Mouse (Mus musculus) small intestine, adult 2 months (tissue): ENCODE results near the gene Phactr2. TPM values are rescaled to one million over a fixed set of nuclear protein-coding genes. Genes with fewer than 3 reads are reported as not detected.

Experiments
- H3K27ac ChIP-seq: fragments of 200-500 bp; 2 replicates; pipeline ENCODE4 v1.5.1; 2012; ENCODE audit warnings: low read depth, low read length, control low read depth, inconsistent platforms; ENCODE audit not compliant: insufficient read depth
- H3K27me3 ChIP-seq: fragments of 200-500 bp; 2 replicates; pipeline ENCODE4 v1.6.1; 2012; ENCODE audit warnings: mild to moderate bottlenecking, moderate library complexity, low read length, inconsistent platforms; ENCODE audit not compliant: control insufficient read depth, insufficient read depth
- H3K36me3 ChIP-seq: fragments of 200-500 bp; 2 replicates; pipeline ENCODE4 v1.6.1; 2012; ENCODE audit warnings: mild to moderate bottlenecking, low read length, control low read depth, inconsistent platforms; ENCODE audit not compliant: control insufficient read depth, insufficient read depth
- H3K4me1 ChIP-seq: fragments of 200-500 bp; 2 replicates; pipeline ENCODE4 v1.6.1; 2012; ENCODE audit warnings: low read length, inconsistent platforms, mixed read lengths; ENCODE audit not compliant: control insufficient read depth, insufficient read depth, insufficient read length
- H3K4me3 ChIP-seq: fragments of 200-500 bp; 2 replicates; pipeline ENCODE4 v1.5.1; 2012; ENCODE audit warnings: low read depth, mild to moderate bottlenecking, control low read depth, inconsistent platforms, low read length, moderate library complexity
- CTCF ChIP-seq: fragments of 200-500 bp; IDR thresholded peaks from 2 replicates; pipeline ENCODE4 v1.5.1; 2012; ENCODE audit warnings: low read depth, mild to moderate bottlenecking, control low read depth, inconsistent platforms, low read length, moderate library complexity, mixed read lengths; ENCODE audit not compliant: insufficient replicate concordance, insufficient read length; ENCODE audit errors: extremely low read depth
- POLR2A ChIP-seq: fragments of 200-500 bp; IDR thresholded peaks from 2 replicates; pipeline ENCODE4 v1.6.1; 2012; ENCODE audit warnings: low read depth, mild to moderate bottlenecking, control low read depth, inconsistent platforms, low read length, moderate library complexity
- WGBS: fragments of 180-500 bp; shearing (Covaris S2); methylation state at CpG from one replicate; pipeline ENCODE4 v1.1.7; 2018; 5-methylcytosine and 5-hydroxymethylcytosine counted together
- polyA plus RNA-seq: library from polyadenylated mRNA; depleted of rRNA; stranded (reverse); fragments of >200 nt; gene quantifications from 2 replicates; pipeline ENCODE4 v1.2.3, GENCODE M21; 2012

The Phactr2 gene
- polyA plus RNA-seq, 1 experiment: 4.5 TPM

DNA sequence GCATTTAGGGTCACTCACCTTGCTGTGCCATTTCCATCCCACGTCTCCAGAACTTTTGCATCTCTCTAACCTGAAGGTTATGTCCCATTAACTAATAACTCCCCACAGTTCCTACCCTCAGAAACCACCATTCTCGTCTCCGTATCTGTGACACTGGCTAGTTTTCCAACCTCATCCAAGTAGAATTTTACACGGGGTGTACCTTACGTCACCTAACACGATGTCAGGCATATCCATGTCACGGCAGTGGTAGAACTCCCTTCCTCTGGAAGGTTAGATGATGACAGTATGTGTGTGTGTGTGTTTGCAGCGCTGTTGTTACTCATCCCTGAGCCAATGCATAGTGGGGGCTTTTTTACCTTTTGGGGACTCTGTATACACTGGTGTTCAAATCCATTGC is 225.1 kb downstream of the Phactr2 start:
- Histone ChIP-seq H3K27ac (no peak overlapping the region), H3K27me3 (no peaks in the 10 kb centered on the region), H3K36me3 (peaks cover 11% of the 10 kb centered on the region), H3K4me1 (no peaks in the 10 kb centered on the region), H3K4me3 (no peak overlapping the region)
- 96% methylated on average over 8 of the region's 8 CpGs for WGBS
- no peak for TF ChIP-seq POLR2A

DNA sequence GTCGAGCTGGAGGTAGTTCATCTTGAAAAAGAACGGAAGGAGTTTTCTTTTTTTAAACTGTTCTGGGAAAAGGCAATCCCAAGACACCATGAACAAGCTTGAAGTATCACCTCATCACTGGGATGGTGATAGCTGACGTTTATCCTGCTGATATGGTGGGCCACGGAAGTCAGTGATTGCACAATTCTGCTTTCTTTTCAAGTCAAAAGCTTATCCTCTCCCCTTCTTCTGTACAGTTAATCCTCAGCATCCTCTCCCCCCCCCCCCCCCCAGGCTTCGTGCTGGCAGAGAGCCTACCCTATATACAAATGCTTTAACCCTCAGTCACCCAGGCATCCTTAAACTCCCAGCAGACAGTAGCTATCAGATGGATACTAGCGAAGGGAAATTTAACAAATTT is 228.5 kb downstream of the Phactr2 start:
- no peaks in the 10 kb centered on the region for H3K27me3 ChIP-seq
- no peak overlapping the region for H3K27ac ChIP-seq
- 75% methylated on average over 6 of the region's 6 CpGs for WGBS
- H3K36me3 ChIP-seq: peaks cover 12% of the 10 kb centered on the region
- H3K4me3 ChIP-seq: no peak overlapping the region
- no peak for TF ChIP-seq POLR2A
- no peak for TF ChIP-seq CTCF
- no peaks in the 10 kb centered on the region for H3K4me1 ChIP-seq

- Histone ChIP-seq H3K4me1 (no peaks in the 10 kb centered on the region), H3K4me3 (no peak overlapping the region), H3K27ac (no peak overlapping the region), H3K27me3 (no peaks in the 10 kb centered on the region), H3K36me3 (peaks cover 12% of the 10 kb centered on the region)
- TF ChIP-seq POLR2A: no peak
- no peak for TF ChIP-seq CTCF
- WGBS: 77% methylated on average over 3 of the region's 3 CpGs
These were observed 230.0 kb downstream of the Phactr2 start for GRCm38 (mm10) chr10:13244192-13244591.

DNA sequence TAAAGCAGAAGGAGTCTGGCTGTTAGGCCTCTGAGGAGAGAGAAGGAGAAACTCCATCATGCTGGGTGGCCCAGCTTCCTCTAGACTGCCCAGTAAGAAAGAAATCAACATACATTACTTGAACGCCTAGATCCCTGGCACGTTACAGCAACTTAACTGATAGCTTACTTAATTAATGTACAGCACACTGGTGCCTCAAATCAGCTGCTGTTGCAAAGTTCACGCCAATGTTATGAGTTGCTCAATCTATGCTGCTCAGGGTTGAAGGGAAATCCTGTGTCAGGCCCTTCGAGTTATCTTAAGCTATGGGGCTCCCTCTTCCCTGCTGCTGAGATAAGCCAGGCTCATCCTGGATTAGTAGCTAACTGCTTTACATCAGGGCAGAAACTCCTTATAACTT is 233.8 kb downstream of the Phactr2 start:
- H3K27ac ChIP-seq: no peak overlapping the region
- WGBS: 34% methylated on average over 4 of the region's 4 CpGs
- TF ChIP-seq CTCF (no peak), POLR2A (no peak)

GRCm38 (mm10) chr10:13238188-13238587 is 236.0 kb downstream of the Phactr2 start:
- TF ChIP-seq CTCF (no peak), POLR2A (no peak)
- Histone ChIP-seq H3K4me3 (no peak overlapping the region), H3K36me3 (peaks cover 7% of the 10 kb centered on the region), H3K27me3 (no peaks in the 10 kb centered on the region), H3K4me1 (no peaks in the 10 kb centered on the region), H3K27ac (no peak overlapping the region)
- WGBS: 42% methylated on average over 4 of the region's 4 CpGs

More for the DNA sequence above, 233.8 kb downstream of the Phactr2 start:
- H3K4me1 ChIP-seq: no peaks in the 10 kb centered on the region
- H3K27me3 ChIP-seq: no peaks in the 10 kb centered on the region
- no peak overlapping the region for H3K4me3 ChIP-seq
- peaks cover 13% of the 10 kb centered on the region for H3K36me3 ChIP-seq

DNA sequence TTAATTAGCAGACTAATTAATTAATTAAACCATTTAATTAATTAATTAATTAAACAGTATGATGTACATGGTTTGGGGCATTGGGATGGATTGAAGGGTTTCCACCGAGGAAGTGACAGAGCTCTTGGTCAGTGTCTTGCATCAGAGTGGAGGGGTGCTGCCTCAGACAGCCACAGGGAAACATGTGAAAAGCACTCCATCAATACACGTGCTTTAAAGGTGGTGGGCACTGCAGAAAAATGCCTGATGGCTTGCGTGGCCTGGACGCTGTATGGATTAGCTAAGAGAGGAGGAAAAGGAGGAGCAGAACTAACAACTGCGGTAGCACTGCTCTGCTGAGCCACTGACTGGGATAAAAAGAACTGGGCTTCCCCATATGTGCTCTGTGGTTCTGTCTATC is 237.3 kb downstream of the Phactr2 start:
- H3K27ac ChIP-seq: no peak overlapping the region
- H3K36me3 ChIP-seq: peaks cover 8% of the 10 kb centered on the region
- no peak for TF ChIP-seq POLR2A
- TF ChIP-seq CTCF: no peak
- no peaks in the 10 kb centered on the region for H3K4me1 ChIP-seq
- 93% methylated on average over 5 of the region's 5 CpGs for WGBS
- no peaks in the 10 kb centered on the region for H3K27me3 ChIP-seq
- no peak overlapping the region for H3K4me3 ChIP-seq

DNA sequence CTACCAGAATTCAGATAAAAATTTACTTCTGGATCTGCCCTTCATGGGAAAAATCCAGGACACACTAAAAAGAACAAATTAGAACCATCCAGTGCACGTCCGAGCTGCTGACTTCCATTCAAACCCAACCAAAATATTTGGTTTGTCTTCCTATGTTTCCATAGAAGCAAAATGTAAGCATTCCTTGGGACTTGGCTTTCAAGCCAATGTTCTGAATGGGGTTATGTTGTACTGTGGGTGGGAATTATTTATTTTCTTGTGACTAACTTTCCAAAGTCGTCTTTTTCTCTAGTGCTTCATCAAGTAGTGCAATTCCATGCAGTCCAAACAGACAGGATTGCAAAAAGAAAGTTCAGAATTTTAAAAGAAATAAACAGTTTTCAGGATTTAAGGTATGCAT is 239.7 kb downstream of the Phactr2 start:
- WGBS: 72% methylated on average over 3 of the region's 3 CpGs
- no peak overlapping the region for H3K27ac ChIP-seq

DNA sequence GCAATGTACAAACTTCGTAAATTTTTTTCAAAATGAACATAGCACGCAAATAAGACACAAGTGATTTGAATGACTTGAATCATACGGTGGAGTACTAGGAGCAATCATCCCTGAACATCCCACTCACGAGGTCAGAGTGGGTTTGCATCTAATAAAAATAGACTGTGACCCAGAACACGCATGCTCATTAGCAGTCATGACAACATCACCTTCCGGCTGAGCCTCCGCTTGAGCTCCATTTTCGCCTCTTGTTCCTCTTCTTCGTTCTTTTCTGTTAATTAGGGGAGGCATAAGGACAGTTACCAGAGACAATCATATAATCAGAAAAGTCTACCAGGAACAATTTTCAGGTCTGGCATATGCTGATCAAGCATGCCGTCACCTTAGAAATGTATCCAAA is 240.3 kb downstream of the Phactr2 start:
- Histone ChIP-seq H3K27me3 (no peaks in the 10 kb centered on the region), H3K4me1 (no peaks in the 10 kb centered on the region), H3K27ac (no peak overlapping the region), H3K36me3 (peaks cover 6% of the 10 kb centered on the region), H3K4me3 (no peak overlapping the region)
- 94% methylated on average over 10 of the region's 10 CpGs for WGBS
- TF ChIP-seq POLR2A (no peak), CTCF (no peak)

More for the DNA sequence above, 239.7 kb downstream of the Phactr2 start:
- H3K4me1 ChIP-seq: no peaks in the 10 kb centered on the region
- peaks cover 6% of the 10 kb centered on the region for H3K36me3 ChIP-seq
- no peaks in the 10 kb centered on the region for H3K27me3 ChIP-seq
- H3K4me3 ChIP-seq: no peak overlapping the region
- TF ChIP-seq POLR2A (no peak), CTCF (no peak)
